Mouse (Mus musculus) liver, postnatal 0 days (tissue): ENCODE measurements around the gene Mpdu1. TPM values are rescaled to one million over a fixed set of nuclear protein-coding genes. Genes with fewer than 3 reads are reported as not detected.
"Not testable (repeated sequence)": the region's sequence is repeated elsewhere in the genome, so short reads cannot be mapped to it uniquely, and the experiment has no call there.

Source experiments
- ATAC-seq: fragments of 200-750 bp; cut with Nextera tagmentation; 2 replicates; pipeline ENCODE4 v1.8.0; 2017; ENCODE audit warnings: mild to moderate bottlenecking, moderate library complexity
- DNase-seq: peaks from one replicate; pipeline ENCODE4 v3.0.0-alpha.2; 2016
- H3K27ac ChIP-seq: fragments of 300-500 bp; sonication (generic); 2 replicates; pipeline ENCODE4 v1.5.1; 2014; ENCODE audit warnings: antibody characterized with exemption, moderate library complexity, mild to moderate bottlenecking, low read depth
- H3K27me3 ChIP-seq: fragments of 300-500 bp; sonication (generic); 2 replicates; pipeline ENCODE4 v1.6.1; 2014; ENCODE audit warnings: low read length, control low read depth, mixed read lengths; ENCODE audit not compliant: insufficient read depth
- H3K36me3 ChIP-seq: fragments of 300-500 bp; sonication (generic); replicated peaks from 2 replicates; pipeline ENCODE4 v1.6.1; 2014; ENCODE audit warnings: mild to moderate bottlenecking, control low read depth, low read length, moderate library complexity, mixed read lengths; ENCODE audit not compliant: insufficient read depth
- H3K4me1 ChIP-seq: fragments of 300-500 bp; sonication (generic); 2 replicates; pipeline ENCODE4 v1.6.1; 2014; ENCODE audit warnings: antibody characterized with exemption, mild to moderate bottlenecking, control low read depth; ENCODE audit not compliant: insufficient read depth
- H3K4me2 ChIP-seq: fragments of 300-500 bp; sonication (generic); 2 replicates; pipeline ENCODE4 v1.6.1; 2014; ENCODE audit warnings: low read depth, mild to moderate bottlenecking, low read length, moderate library complexity, mixed read lengths
- H3K4me3 ChIP-seq: fragments of 300-500 bp; sonication (generic); 2 replicates; pipeline ENCODE4 v1.5.1; 2014; ENCODE audit warnings: low read depth, low read length
- H3K9ac ChIP-seq: fragments of 300-500 bp; sonication (generic); replicated peaks from 2 replicates; pipeline ENCODE4 v1.6.1; 2014; ENCODE audit warnings: mild to moderate bottlenecking, moderate library complexity
- H3K9me3 ChIP-seq: fragments of 300-500 bp; sonication (generic); 2 replicates; pipeline ENCODE4 v1.6.1; 2016; ENCODE audit warnings: mild to moderate bottlenecking, control low read depth, low read length, mixed read lengths
- CTCF ChIP-seq: sonication (generic); IDR thresholded peaks from 2 replicates; pipeline ENCODE4 v1.5.1; 2016; ENCODE audit warnings: antibody characterized with exemption, low read depth
- EP300 ChIP-seq: IDR thresholded peaks from 2 replicates; pipeline ENCODE4 v1.6.1; 2016; ENCODE audit warnings: antibody characterized with exemption, low read depth, mild to moderate bottlenecking
- WGBS: fragments of 180-500 bp; shearing (Covaris S2); extraction: QIAGEN DNeasy Blood & Tissue Kit; methylation state at CpG from one replicate; pipeline ENCODE4 v1.1.7; 2014; ENCODE audit not compliant: insufficient replicate concordance; 5-methylcytosine and 5-hydroxymethylcytosine counted together
- polyA plus RNA-seq: library from polyadenylated mRNA; unstranded; fragments of >200 nt; fragmentation: Nextera tagmentation; extraction: Ambion mirVana; gene quantifications from 2 replicates; pipeline ENCODE4 v1.2.1, GENCODE M21; 2015

Mpdu1 gene
- polyA plus RNA-seq, 1 experiment from 2014 or later = 41.0 TPM

GRCm38 (mm10) chr11:69621571-69622268 lies 40.7 kb downstream of the Mpdu1 start, which contains the start of gene Sat2:
TSS of gene Sat2 (plus strand) at chr11:69622024.
- no peaks in the 10 kb centered on the region for H3K36me3 ChIP-seq
- H3K9me3 ChIP-seq = no peaks in the 10 kb centered on the region
- H3K9ac ChIP-seq = peak within 1 kb of the TSS; percentile 74
- DNase-seq (peak; percentile 73), ATAC-seq (peak; percentile 83)
- peak within 1 kb of the TSS; percentile 63 for H3K4me3 ChIP-seq
- no peaks in the 10 kb centered on the region for H3K27me3 ChIP-seq
- H3K4me2 ChIP-seq = peak within 1 kb of the TSS; percentile 74
- TF ChIP-seq CTCF (no peak), EP300 (no peak)
- H3K4me1 ChIP-seq = peaks cover 7% of the 10 kb centered on the region
- 4% methylated on average over 20 of the region's 20 CpGs for WGBS
- peak within 1 kb of the TSS; percentile 75 for H3K27ac ChIP-seq

- no peak overlapping the region for H3K27ac ChIP-seq
- H3K36me3 ChIP-seq = no peaks in the 10 kb centered on the region
- H3K27me3 ChIP-seq = no peaks in the 10 kb centered on the region
- WGBS = 51% methylated on average over 7 of the region's 7 CpGs
- TF ChIP-seq EP300 = no peak
- no peak for TF ChIP-seq CTCF
- H3K4me1 ChIP-seq = peaks cover 7% of the 10 kb centered on the region
- ATAC-seq (no peak), DNase-seq (no peak)
- no peak overlapping the region for H3K4me2 ChIP-seq
- H3K9ac ChIP-seq = no peak overlapping the region
- no peak overlapping the region for H3K4me3 ChIP-seq
- no peaks in the 10 kb centered on the region for H3K9me3 ChIP-seq
Observed at GRCm38 (mm10) chr11:69620394-69621081, 41.9 kb downstream of the Mpdu1 start.

GRCm38 (mm10) chr11:69617805-69618204 lies 44.6 kb downstream of the Mpdu1 start, which contains the start of gene Shbg:
TSS of gene Shbg (minus strand) at chr11:69617905.
- Histone ChIP-seq H3K4me1 (peaks cover 10% of the 10 kb centered on the region), H3K9me3 (no peaks in the 10 kb centered on the region), H3K27ac (no peak within 1 kb of the TSS), H3K36me3 (no peaks in the 10 kb centered on the region), H3K27me3 (no peaks in the 10 kb centered on the region), H3K4me2 (no peak within 1 kb of the TSS), H3K9ac (peak within 1 kb of the TSS; percentile 26; the same call in 1 of the 2 replicates), H3K4me3 (no peak within 1 kb of the TSS)
- 37% methylated on average over 5 of the region's 5 CpGs for WGBS
- DNase-seq (no peak), ATAC-seq (no peak)
- TF ChIP-seq CTCF (no peak), EP300 (no peak)

- peaks cover 10% of the 10 kb centered on the region for H3K4me1 ChIP-seq
- no peaks in the 10 kb centered on the region for H3K27me3 ChIP-seq
- ATAC-seq = no peak
- no peak overlapping the region for H3K27ac ChIP-seq
- DNase-seq = no peak
- TF ChIP-seq CTCF (no peak), EP300 (no peak)
- H3K4me2 ChIP-seq = no peak overlapping the region
- H3K36me3 ChIP-seq = no peaks in the 10 kb centered on the region
- WGBS = 43% methylated on average over 10 of the region's 10 CpGs
- H3K9ac ChIP-seq = no peak overlapping the region
- no peaks in the 10 kb centered on the region for H3K9me3 ChIP-seq
- H3K4me3 ChIP-seq = no peak overlapping the region
Observed at GRCm38 (mm10) chr11:69616781-69617180, 45.7 kb downstream of the Mpdu1 start.

GRCm38 (mm10) chr11:69614257-69614588 lies 48.2 kb downstream of the Mpdu1 start:
- not testable (repeated sequence) for DNase-seq, ATAC-seq, H3K27me3 ChIP-seq, H3K27ac ChIP-seq, H3K9me3 ChIP-seq, H3K36me3 ChIP-seq, H3K4me1 ChIP-seq, H3K9ac ChIP-seq
- Histone ChIP-seq H3K4me3 (peak overlapping the region; percentile 26; the same call in 1 of the 2 replicates), H3K4me2 (peak overlapping the region; percentile 74)
- WGBS = 44% methylated on average over 11 of the region's 11 CpGs

- Histone ChIP-seq H3K36me3 (no peaks in the 10 kb centered on the region), H3K27ac (no peak overlapping the region), H3K4me3 (peak overlapping the region; percentile 26)
Observed at GRCm38 (mm10) chr11:69613553-69614256, 48.7 kb downstream of the Mpdu1 start.

More at GRCm38 (mm10) chr11:69613553-69614256, 48.7 kb downstream of the Mpdu1 start:
- 8% methylated on average over 19 of the region's 19 CpGs for WGBS
- ATAC-seq = peak; percentile 71
- peak overlapping the region; percentile 74 for H3K4me2 ChIP-seq
- no peaks in the 10 kb centered on the region for H3K27me3 ChIP-seq
- H3K9me3 ChIP-seq = no peaks in the 10 kb centered on the region
- peak; percentile 90 for TF ChIP-seq CTCF
- no peak for TF ChIP-seq EP300
- peaks cover 4% of the 10 kb centered on the region; the same call in 1 of the 2 replicates for H3K4me1 ChIP-seq
- DNase-seq = peak; percentile 88
- peak overlapping the region; percentile 42 for H3K9ac ChIP-seq
